Mouse (Mus musculus) erythroblast, adult 5-6 weeks (primary cell): ENCODE results near the gene Slc48a1. TPM values are rescaled to one million over a fixed set of nuclear protein-coding genes. Genes with fewer than 3 reads are reported as not detected.

Experiments used
- ATAC-seq: replicated peaks from 2 replicates; pipeline ENCODE4 v1.8.0; 2016; ENCODE audit warnings: moderate number of reproducible peaks, mild to moderate bottlenecking, moderate TSS enrichment, inconsistent platforms; ENCODE audit not compliant: poor library complexity, low FRiP score, severe bottlenecking
- total RNA-seq, 2 experiments: library from RNA; stranded (forward) in 1 of 2; stranded (reverse) in 1 of 2; fragments of 150-400 nt in 1 of 2; fragments of 200-764, 138-1000 nt in 1 of 2; gene quantifications; 2 replicates each; pipeline versions ENCODE4 v1.2.3 to v1.2.4; 2015 to 2017; ENCODE audit warnings: low replicate concordance in 2 of 2

Gene Slc48a1
- total RNA-seq, 2 experiments from 2014 or later, result 185 to 187 TPM

GRCm38 (mm10) chr15:97795559-97796235, 17.4 kb downstream of the Slc48a1 start:
- no peak for ATAC-seq

GRCm38 (mm10) chr15:97796674-97797310, 18.5 kb downstream of the Slc48a1 start:
- no peak for ATAC-seq

GRCm38 (mm10) chr15:97798134-97798533, 19.8 kb downstream of the Slc48a1 start:
- ATAC-seq, result no peak

GRCm38 (mm10) chr15:97799446-97799845, 21.1 kb downstream of the Slc48a1 start:
- ATAC-seq, result no peak

GRCm38 (mm10) chr15:97800853-97801252, 22.5 kb downstream of the Slc48a1 start:
- ATAC-seq, result no peak

- no peak for ATAC-seq
These were observed 23.5 kb downstream of the Slc48a1 start for GRCm38 (mm10) chr15:97801811-97802210.

- ATAC-seq, result no peak
These were observed 24.3 kb downstream of the Slc48a1 start for GRCm38 (mm10) chr15:97802575-97802974.

GRCm38 (mm10) chr15:97807867-97808266, 29.5 kb downstream of the Slc48a1 start:
- ATAC-seq, result no peak

GRCm38 (mm10) chr15:97808532-97808931, 30.2 kb downstream of the Slc48a1 start:
- no peak for ATAC-seq

- ATAC-seq, result no peak
These were observed 30.9 kb downstream of the Slc48a1 start for GRCm38 (mm10) chr15:97809206-97809605.

- 0 out of 2 replicates have a peak, but pooled peaks have one; percentile 43 for ATAC-seq
These were observed 31.6 kb downstream of the Slc48a1 start for GRCm38 (mm10) chr15:97809942-97810341.

- ATAC-seq, result no peak
These were observed 32.1 kb downstream of the Slc48a1 start for GRCm38 (mm10) chr15:97810399-97810798.

- ATAC-seq, result no peak
These were observed 33.0 kb downstream of the Slc48a1 start for GRCm38 (mm10) chr15:97811307-97811706.

- no peak for ATAC-seq
These were observed 33.8 kb downstream of the Slc48a1 start for GRCm38 (mm10) chr15:97812126-97812525.

GRCm38 (mm10) chr15:97812875-97813274, 34.6 kb downstream of the Slc48a1 start:
- ATAC-seq, result no peak

GRCm38 (mm10) chr15:97813452-97814204, 35.3 kb downstream of the Slc48a1 start:
- ATAC-seq, result no peak

- ATAC-seq, result no peak
These were observed 36.4 kb downstream of the Slc48a1 start for GRCm38 (mm10) chr15:97814703-97815102.

GRCm38 (mm10) chr15:97815254-97815653, 36.9 kb downstream of the Slc48a1 start:
- ATAC-seq, result no peak

GRCm38 (mm10) chr15:97816199-97816994, 38.1 kb downstream of the Slc48a1 start:
- no peak for ATAC-seq

GRCm38 (mm10) chr15:97819937-97820336, 41.6 kb downstream of the Slc48a1 start:
- no peak for ATAC-seq
